Mouse (Mus musculus): ENCODE results near the gene Kif24. TPM values are rescaled to one million over a fixed set of nuclear protein-coding genes. Genes with fewer than 3 reads are reported as not detected.

The Kif24 gene
- total and polyA plus RNA-seq, 2 experiments from 2014 or later: 1.4 to 4.9 TPM

DNA sequence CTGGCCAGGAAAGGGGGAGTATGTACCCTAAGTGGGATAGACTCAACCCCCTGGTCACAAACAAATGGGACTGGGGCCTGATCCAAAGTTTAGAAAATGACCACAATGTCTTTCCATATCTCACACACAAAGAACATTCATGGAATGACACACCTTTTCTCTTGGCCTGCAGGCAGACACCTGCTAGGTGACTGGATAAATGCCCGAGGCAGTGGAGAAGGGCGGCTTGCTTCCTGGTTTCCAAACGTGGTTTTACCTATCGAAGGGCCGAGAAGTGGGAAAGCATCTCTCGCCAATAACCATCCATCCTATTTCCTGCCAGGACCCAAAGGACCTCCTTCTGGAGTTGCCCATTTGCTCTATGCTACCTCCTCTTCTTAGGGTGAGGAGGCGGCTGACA is 28.3 kb upstream of the Kif24 start:
- Histone ChIP-seq H3K9ac (replicated peaks; ENCODE audit: low read length, poor library complexity, severe bottlenecking) (no peak overlapping the region), H3K9me3 (ENCODE audit: low read length) (no peaks in the 10 kb centered on the region), H3K4me3 (ENCODE audit: low read depth, low read length) (no peak overlapping the region), H3K36me3 (ENCODE audit: insufficient read depth, low read length) (no peaks in the 10 kb centered on the region), H3K4me2 (ENCODE audit: low read depth, low read length, poor library complexity, severe bottlenecking) (no peak overlapping the region), H3K4me1 (ENCODE audit: insufficient read depth, low read length) (no peaks in the 10 kb centered on the region), H3K27ac (ENCODE audit: low read depth, low read length) (no peak overlapping the region), H3K27me3 (ENCODE audit: insufficient read depth, low read length) (peaks cover 11% of the 10 kb centered on the region; the same call in 1 of the 2 replicates)
- no peak for TF ChIP-seq CTCF (IDR thresholded peaks at IDR 0.05)
- ATAC-seq (ENCODE audit: low FRiP score) (no peak), DNase-seq (ENCODE audit: low spot score) (no peak)
- 87% methylated on average over 7 of the region's 7 CpGs for WGBS

DNA sequence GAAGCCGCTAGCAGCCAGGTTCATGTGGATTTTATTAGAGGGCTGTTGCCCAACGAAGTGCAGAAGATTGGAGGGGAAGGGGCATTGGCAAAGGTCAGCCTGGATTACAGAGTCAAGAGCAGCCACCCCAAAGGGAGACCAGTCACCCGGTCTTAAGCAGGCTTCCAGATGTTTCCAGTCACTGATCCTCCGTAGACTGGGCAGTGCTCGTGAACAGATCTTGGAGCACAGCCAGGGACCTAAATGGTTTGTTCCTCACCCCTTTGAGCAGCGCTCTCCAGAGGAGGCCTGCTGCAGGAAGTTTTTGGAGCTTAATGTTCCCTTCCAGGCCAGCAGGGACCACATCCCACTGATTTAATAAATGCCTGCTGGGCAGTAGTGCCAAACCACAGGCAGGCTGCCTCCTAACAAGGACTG is 16.9 kb upstream of the Kif24 start:
- no peaks in the 10 kb centered on the region for H3K9me3 ChIP-seq (ENCODE audit: low read length)
- no peak for ATAC-seq (ENCODE audit: low FRiP score)
- no peak overlapping the region for H3K4me3 ChIP-seq (ENCODE audit: low read depth, low read length)
- H3K36me3 ChIP-seq (ENCODE audit: insufficient read depth, low read length): peaks cover 17% of the 10 kb centered on the region
- no peak for TF ChIP-seq CTCF (IDR thresholded peaks at IDR 0.05)
- DNase-seq (ENCODE audit: low spot score): peak; percentile 58
- no peak overlapping the region for H3K9ac ChIP-seq (replicated peaks; ENCODE audit: low read length, poor library complexity, severe bottlenecking)
- no peak overlapping the region for H3K4me2 ChIP-seq (ENCODE audit: low read depth, low read length, poor library complexity, severe bottlenecking)
- WGBS: 52% methylated on average over 6 of the region's 6 CpGs
- H3K27ac ChIP-seq (ENCODE audit: low read depth, low read length): no peak overlapping the region
- no peaks in the 10 kb centered on the region for H3K4me1 ChIP-seq (ENCODE audit: insufficient read depth, low read length)
- H3K27me3 ChIP-seq (ENCODE audit: insufficient read depth, low read length): no peaks in the 10 kb centered on the region

DNA sequence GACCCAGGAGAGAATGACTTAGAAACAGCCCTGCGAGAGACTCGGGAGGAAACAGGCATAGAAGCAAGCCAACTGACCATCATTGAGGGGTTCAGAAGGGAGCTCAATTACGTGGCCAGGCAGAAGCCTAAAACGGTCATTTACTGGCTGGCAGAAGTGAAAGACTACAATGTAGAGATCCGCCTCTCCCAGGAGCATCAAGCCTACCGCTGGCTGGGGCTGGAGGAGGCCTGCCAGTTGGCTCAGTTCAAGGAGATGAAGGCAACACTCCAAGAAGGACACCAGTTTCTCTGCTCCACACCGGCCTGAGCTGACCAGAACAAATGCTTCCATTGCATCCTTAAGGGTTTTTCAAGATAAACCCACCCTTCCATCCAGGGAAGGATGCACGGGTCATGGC is 15.6 kb upstream of the Kif24 start:
- WGBS: 76% methylated on average over 8 of the region's 8 CpGs
- Histone ChIP-seq H3K27me3 (ENCODE audit: insufficient read depth, low read length) (no peaks in the 10 kb centered on the region), H3K27ac (ENCODE audit: low read depth, low read length) (0 out of 2 replicates have a peak overlapping the region, but pooled peaks have one; percentile 59), H3K36me3 (ENCODE audit: insufficient read depth, low read length) (peaks cover 17% of the 10 kb centered on the region), H3K4me2 (ENCODE audit: low read depth, low read length, poor library complexity, severe bottlenecking) (no peak overlapping the region), H3K4me1 (ENCODE audit: insufficient read depth, low read length) (no peaks in the 10 kb centered on the region), H3K4me3 (ENCODE audit: low read depth, low read length) (no peak overlapping the region), H3K9me3 (ENCODE audit: low read length) (no peaks in the 10 kb centered on the region), H3K9ac (replicated peaks; ENCODE audit: low read length, poor library complexity, severe bottlenecking) (no peak overlapping the region)
- ATAC-seq (ENCODE audit: low FRiP score) (no peak), DNase-seq (ENCODE audit: low spot score) (peak; percentile 70)
- no peak for TF ChIP-seq CTCF (IDR thresholded peaks at IDR 0.05)

DNA sequence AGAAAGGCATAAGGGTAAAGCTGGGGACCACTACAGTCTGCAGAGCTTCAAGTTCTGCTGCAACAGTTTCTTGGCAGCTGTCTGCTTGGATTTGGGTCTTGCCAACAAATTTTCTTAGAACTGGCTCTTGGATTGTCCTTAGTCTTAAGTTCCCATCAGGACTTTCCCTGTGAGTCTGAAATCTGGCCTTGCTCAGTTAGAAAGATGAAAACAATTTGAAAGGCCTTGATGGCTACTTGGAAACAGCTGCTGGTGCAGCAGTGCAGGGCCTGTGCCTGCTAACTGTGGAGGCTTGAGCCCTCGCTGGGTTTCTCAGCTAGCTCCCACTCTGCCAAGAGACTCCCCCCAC is 14.7 kb upstream of the Kif24 start:
- Histone ChIP-seq H3K27me3 (ENCODE audit: insufficient read depth, low read length) (no peaks in the 10 kb centered on the region), H3K4me3 (ENCODE audit: low read depth, low read length) (no peak overlapping the region), H3K36me3 (ENCODE audit: insufficient read depth, low read length) (peaks cover 17% of the 10 kb centered on the region), H3K4me2 (ENCODE audit: low read depth, low read length, poor library complexity, severe bottlenecking) (no peak overlapping the region), H3K9ac (replicated peaks; ENCODE audit: low read length, poor library complexity, severe bottlenecking) (no peak overlapping the region), H3K4me1 (ENCODE audit: insufficient read depth, low read length) (no peaks in the 10 kb centered on the region), H3K9me3 (ENCODE audit: low read length) (no peaks in the 10 kb centered on the region), H3K27ac (ENCODE audit: low read depth, low read length) (no peak overlapping the region)
- ATAC-seq (ENCODE audit: low FRiP score) (no peak), DNase-seq (ENCODE audit: low spot score) (no peak)
- whole genome bisulfite sequencing: 61% methylated on average over 1 of the region's 1 CpGs
- TF ChIP-seq CTCF (IDR thresholded peaks at IDR 0.05): no peak

DNA sequence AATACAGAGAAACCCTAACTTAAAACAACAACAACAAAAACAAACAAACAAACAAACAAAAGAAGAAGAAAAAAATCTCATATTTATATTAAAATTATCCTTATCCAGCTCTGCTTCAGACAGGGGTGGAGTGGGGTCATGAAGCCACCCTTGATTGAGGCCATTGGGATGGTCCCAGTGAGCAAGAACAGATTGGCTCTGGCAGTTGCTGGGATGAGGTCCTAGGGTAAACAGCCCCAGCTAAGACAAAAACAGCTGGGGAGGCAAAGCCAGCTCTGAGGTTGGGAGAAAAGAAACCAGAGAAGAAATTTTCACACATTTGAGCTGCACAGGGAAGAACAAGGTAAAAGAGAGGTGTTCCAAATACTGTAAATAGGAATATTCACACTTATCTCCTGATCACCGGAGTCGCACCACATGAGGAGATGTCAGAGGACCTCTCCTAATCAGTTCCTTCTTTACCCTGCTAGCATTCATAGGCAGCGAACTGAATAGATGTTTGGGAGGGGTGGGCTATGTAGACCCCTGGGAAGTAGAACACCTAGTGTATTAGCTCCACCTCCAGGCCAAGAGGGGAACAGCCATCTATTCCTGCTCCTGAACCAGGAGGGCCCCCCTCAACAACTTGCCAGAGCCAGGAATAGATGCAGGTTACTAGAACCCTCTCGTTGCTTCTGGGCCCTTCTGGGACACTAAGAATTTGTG is 14.2 kb upstream of the Kif24 start:
- no peaks in the 10 kb centered on the region for H3K4me1 ChIP-seq (ENCODE audit: insufficient read depth, low read length)
- no peaks in the 10 kb centered on the region for H3K27me3 ChIP-seq (ENCODE audit: insufficient read depth, low read length)
- H3K27ac ChIP-seq (ENCODE audit: low read depth, low read length): no peak overlapping the region
- H3K9me3 ChIP-seq (ENCODE audit: low read length): no peaks in the 10 kb centered on the region
- H3K4me3 ChIP-seq (ENCODE audit: low read depth, low read length): no peak overlapping the region
- no peak for ATAC-seq (ENCODE audit: low FRiP score)
- no peak overlapping the region for H3K9ac ChIP-seq (replicated peaks; ENCODE audit: low read length, poor library complexity, severe bottlenecking)
- peak; percentile 21 for DNase-seq (ENCODE audit: low spot score)
- 67% methylated on average over 4 of the region's 4 CpGs for WGBS
- H3K4me2 ChIP-seq (ENCODE audit: low read depth, low read length, poor library complexity, severe bottlenecking): no peak overlapping the region
- peak; percentile 58 for TF ChIP-seq CTCF (IDR thresholded peaks at IDR 0.05)
- peaks cover 17% of the 10 kb centered on the region for H3K36me3 ChIP-seq (ENCODE audit: insufficient read depth, low read length)

DNA sequence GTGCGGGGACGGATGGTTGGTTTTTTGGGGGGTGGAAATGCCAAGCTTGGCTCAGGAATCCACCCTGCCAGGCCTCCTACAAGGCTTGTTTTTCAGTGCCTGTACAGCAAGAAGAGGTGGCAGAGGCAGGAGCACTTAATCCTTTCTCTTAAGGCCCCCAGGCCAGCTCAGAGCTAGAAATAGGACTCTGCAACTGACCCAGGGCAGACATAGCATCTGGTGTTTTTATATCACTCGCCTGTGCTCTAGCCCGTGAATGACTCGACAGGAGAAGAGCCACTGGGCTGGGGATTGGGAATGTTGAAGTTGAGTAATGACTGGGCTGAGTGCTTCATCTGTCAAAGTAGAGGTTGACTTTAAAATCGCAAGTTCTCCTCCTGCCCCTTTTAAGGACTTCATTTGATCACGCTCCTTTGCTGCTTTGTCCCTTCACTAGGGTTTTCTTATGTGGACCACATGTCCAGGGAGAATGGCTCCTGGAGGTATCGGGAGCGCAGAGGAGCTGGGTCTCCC is 13.0 kb upstream of the Kif24 start:
- no peak overlapping the region for H3K9ac ChIP-seq (replicated peaks; ENCODE audit: low read length, poor library complexity, severe bottlenecking)
- ATAC-seq (ENCODE audit: low FRiP score) (no peak), DNase-seq (ENCODE audit: low spot score) (no peak)
- H3K4me3 ChIP-seq (ENCODE audit: low read depth, low read length): no peak overlapping the region
- WGBS: 92% methylated on average over 9 of the region's 9 CpGs
- no peaks in the 10 kb centered on the region for H3K4me1 ChIP-seq (ENCODE audit: insufficient read depth, low read length)
- H3K4me2 ChIP-seq (ENCODE audit: low read depth, low read length, poor library complexity, severe bottlenecking): no peak overlapping the region
- peaks cover 17% of the 10 kb centered on the region for H3K36me3 ChIP-seq (ENCODE audit: insufficient read depth, low read length)
- H3K27ac ChIP-seq (ENCODE audit: low read depth, low read length): no peak overlapping the region
- no peaks in the 10 kb centered on the region for H3K27me3 ChIP-seq (ENCODE audit: insufficient read depth, low read length)
- no peak for TF ChIP-seq CTCF (IDR thresholded peaks at IDR 0.05)
- no peaks in the 10 kb centered on the region for H3K9me3 ChIP-seq (ENCODE audit: low read length)
